Mouse (Mus musculus) erythroblast, adult 5-6 weeks (primary cell): ENCODE measurements around the gene Ccne1. TPM values are rescaled to one million over a fixed set of nuclear protein-coding genes. Genes with fewer than 3 reads are reported as not detected.

Experiments
- ATAC-seq: replicated peaks from 2 replicates; pipeline ENCODE4 v1.8.0; 2016; ENCODE audit warnings: moderate number of reproducible peaks, mild to moderate bottlenecking, moderate TSS enrichment, inconsistent platforms; ENCODE audit not compliant: poor library complexity, low FRiP score, severe bottlenecking
- total RNA-seq, 2 experiments: library from RNA; stranded (forward) in 1 of 2; stranded (reverse) in 1 of 2; fragments of 150-400 nt in 1 of 2; fragments of 200-764, 138-1000 nt in 1 of 2; gene quantifications; 2 replicates each; pipeline versions ENCODE4 v1.2.3 to v1.2.4; 2015 to 2017; ENCODE audit warnings: low replicate concordance in 2 of 2

The Ccne1 gene
- total RNA-seq, 2 experiments from 2014 or later = 18.8 to 65.5 TPM

DNA sequence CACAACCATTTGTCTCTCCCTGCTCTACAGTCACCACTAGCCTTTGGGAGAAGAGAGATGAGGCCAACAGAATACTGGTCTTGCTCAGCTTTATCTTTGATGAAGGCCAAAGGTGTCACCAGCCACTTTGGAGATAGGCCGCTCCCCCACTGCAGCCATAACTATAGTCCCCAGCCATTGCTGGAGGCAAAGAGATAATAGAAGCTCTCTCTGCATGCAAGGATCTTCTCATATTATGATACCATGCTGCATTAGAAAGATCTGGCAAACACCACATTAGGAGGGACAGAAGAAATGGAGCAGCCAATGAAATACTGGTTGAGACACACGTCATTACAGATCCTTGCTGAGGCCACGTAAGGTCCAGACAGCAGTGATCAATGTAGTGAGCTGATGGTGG, 2.0 kb downstream of the Ccne1 start:
- ATAC-seq = peak; percentile 67

DNA sequence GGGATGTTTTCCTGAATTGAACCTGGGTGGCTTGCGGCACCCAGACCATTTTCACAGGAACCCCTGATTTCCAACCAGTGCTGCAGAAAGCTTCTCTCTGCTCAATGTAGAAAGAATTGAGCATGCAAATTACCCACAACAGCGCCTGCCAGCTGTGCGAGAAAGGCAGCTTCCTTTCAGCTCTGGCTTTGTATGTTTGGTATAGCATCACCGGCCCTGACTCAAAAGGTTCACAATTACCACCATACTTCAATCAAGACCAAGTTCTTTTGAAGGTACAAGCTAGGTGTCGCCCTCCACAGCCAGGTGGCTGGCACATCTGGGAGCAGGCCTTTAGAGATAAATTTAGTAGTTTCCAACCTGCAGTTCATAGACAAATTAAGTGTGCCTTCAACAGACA, 3.2 kb downstream of the Ccne1 start:
- no peak for ATAC-seq

DNA sequence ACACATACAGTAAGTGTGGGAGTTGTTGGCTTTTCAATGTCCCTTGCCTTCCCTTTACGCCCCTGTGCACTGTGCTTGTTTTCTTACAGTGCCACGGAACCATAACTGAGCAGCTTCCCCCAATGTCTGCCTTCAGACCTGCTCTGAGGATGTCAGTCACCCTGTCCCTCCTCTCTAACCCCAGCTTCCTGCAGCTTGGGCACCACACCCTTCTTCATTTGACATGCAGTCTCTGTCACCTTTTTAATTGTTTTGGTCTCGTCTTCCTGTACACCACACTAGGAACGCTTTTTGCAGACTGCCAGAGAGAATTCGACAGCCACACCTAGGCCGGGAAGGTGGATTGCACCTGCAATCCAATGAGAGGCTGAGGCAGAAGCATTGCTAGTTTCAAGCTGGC, 13.0 kb downstream of the Ccne1 start:
- ATAC-seq = no peak

DNA sequence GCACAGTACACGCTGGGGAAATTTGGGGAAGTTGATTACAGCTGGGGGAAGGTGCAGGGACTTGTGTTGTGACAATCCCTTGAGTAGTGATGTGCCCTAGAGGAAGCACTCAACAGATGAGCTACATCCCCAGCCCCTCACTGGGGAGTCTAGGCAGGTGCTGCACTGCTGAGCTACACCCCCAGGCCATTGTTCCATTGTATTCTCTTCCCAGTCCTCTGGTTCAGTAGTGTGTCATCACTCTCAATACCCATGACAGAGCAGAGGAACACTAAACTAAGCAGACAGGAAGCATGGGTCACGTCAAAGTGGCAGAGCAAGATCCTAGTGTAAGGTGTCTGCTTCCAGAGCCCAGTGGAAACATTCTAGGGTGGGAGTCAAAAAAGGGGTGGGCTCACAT, 14.2 kb downstream of the Ccne1 start:
- no peak for ATAC-seq

DNA sequence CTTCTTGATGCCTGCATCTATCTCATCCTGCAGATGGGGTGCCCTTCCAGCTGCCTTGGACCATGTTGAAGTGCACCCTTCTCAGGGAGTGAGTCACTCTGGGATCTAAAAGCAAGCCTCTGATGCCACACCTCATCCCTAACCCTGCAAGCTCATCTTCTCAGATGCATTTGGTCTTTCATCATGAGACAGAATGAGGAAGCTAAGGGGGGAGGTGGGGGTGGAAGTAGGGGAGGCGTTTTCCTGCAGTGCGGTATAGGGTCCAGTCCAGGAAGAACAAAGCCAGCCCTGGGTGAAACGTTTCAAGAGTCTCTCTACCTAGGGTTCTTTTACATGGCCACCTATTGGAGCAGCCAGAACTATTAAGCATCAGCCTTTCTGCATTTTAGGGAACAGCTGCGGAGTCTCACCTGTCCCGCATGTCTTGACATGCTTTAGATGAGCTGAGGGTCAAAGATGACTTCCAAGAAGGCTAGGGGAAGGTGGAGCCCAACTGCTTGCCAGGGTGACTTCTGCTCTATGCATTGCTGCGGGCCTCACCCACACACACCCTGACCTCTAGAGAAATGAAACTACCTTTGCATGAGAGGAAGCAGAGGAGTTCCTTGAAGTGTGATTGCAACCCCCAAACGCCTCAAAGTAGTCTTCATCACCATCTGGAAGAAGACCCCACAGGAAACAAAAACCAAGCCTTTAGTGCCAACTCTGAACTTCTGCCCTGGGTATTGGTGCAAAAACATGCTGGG, 17.2 kb downstream of the Ccne1 start:
- no peak for ATAC-seq

DNA sequence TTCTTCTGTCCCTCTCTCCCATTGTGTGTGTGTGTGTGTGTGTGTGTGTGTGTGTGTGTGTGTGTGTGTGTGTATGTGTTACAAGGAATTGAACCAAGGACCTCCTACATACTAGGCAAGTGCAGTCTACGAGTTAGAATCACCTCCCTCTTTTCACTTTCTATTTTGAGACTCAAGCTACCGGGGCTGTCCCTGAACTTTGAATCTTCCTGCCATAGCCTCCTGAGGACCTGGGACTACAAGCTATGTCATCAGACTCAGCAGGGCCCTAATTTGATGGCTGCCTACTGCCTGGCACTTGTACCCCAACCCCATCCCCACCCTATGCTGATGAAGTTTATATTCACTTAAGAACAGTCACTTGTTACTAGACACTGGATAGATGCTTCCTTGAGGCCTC, 18.9 kb downstream of the Ccne1 start:
- no peak for ATAC-seq

DNA sequence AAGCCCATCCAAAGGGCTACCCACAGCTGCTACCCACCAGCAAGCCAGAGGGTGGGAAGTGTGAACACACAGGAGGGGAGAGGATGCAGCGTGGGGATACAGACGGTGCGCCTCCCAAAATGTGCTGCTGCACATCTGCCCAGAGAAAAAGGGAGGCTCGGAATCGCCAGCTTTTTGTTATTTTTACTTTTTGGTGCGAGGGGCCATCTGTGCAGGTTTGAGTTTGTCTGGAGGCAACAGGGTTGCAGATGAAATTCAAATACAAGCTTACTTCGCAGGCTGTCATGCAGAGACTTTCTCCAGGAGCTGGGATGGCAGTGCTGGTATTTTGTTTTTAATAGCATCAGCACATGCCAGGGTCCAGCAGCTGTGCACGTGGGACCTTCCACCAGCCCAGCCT, 19.5 kb downstream of the Ccne1 start:
- ATAC-seq = no peak

DNA sequence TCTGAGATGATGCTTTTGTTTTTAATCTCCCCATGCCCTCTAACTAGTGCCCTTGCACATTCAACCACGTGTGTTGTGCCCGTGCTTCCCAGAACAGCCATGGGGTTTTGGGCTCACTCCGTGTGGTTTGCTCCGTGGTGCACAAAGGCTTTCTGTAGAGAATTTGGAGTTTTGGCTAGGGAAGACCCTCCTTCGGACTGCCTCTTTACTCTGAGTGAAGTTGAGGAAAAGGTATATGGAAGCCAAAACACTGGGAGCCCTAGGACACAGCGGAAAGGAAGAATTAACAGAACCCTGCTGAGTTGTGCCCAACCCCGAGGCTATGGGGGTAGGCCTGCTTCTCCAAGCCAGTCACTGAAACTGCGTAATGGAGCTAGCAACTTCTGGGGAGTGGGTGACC, 20.9 kb downstream of the Ccne1 start:
- ATAC-seq = no peak

DNA sequence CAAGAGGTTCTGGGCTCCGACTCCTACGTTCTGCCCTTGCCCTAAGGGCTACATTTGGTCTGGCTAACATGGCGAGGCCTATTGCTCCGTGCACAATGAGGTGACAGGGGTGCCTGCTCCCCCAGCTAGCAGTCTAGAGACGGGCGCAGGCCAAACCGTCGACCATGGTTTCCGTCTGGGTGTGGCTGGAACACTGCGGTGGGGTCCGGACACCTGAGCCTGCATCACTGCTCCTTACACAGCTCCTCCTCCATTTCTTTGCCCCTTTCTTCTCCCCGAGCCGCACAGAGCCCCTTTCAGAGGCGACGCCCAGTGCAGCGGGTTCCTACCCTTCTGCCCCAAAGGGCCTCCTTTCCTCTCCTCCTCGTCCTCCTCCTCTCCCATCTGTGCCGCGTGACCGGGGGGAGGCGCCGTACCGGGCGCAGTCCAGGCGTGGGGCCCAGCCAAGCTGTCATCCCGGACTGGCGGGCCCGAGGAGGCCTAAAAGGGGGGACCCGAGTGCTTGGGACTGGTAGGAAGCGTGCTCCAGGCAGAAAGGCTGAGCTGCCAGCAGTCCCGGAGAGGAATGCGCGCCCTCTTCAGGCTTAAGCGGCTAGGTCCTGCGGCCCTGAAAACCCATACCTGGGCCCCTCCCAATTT, 21.6 kb downstream of the Ccne1 start:
- ATAC-seq = peak; percentile 10; the same call in 1 of the 2 replicates

DNA sequence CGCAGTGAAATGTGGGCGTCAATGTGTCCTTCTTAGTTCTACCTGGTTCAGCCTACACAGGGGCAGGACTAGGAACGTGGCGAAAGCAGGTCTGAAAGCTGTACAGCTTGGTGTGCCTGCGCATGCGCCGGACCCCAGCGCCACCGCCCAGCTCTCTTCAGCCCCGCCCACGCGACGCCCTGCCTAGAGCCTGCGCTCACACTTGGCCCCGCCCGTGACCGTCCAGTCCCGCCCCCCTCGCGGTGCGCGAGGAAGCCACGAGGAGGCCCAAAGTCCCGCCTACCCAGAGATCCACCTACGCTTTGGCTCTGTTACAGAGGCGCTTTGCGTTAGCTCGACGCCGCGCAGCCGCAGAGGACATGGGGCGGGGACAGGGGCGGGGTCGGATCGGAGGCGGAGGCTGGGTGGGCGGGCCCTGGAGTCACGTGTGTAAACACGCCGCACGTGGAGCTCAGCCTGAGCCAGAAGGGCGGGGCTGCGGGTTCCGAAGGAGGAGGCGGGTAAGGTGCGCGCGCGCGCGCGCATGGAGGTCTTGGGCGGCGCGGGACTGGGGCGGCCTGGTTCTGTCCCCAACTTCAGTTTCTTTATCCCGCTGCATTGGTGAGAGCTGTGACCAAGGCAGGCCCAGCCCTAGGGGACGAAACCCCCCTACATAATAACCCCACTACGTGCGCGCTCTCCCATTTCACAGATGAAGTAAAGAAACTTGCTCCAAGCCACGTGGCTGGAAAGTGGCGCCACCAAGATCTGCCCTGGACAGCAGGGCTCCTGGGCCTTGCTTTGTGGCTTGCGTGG, 22.4 kb downstream of the Ccne1 start:
- peak; percentile 96 for ATAC-seq

DNA sequence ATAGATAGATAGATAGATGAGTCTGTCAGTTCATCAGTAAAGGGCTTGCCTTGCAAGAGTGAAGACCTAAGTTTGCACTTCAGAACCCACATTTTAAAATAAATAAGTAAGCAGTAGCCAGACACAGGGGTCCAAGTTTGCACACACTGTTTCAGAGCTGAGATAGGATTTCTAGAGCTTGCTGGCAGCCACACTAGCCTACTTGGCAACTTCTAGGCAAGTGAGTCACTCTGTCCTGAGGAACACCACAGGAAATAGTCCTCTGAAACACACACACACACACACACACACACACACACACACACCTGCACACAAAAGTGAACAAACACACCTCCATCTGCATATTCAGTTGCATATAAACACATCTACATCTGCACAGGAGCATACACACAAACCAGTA, 24.4 kb downstream of the Ccne1 start:
- no peak for ATAC-seq

DNA sequence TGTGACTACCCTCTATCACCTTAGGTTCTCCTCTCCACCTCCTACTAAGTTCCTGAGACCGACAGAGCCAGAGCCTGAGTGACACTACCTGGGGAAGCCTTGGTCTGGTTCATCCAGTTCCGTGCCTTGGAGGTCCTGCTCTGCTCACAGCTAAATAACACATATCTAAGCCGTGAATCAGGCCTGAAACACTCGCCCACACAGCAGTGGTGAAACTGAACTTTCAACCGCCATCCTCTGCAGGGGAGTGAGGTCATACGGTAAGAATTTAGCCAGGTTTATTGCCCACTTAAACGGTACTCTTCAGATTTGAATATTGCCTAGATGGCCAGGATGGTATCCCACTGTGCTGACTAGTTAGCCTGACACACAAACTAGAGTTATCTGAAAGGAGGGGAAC, 30.1 kb downstream of the Ccne1 start:
- ATAC-seq = no peak

DNA sequence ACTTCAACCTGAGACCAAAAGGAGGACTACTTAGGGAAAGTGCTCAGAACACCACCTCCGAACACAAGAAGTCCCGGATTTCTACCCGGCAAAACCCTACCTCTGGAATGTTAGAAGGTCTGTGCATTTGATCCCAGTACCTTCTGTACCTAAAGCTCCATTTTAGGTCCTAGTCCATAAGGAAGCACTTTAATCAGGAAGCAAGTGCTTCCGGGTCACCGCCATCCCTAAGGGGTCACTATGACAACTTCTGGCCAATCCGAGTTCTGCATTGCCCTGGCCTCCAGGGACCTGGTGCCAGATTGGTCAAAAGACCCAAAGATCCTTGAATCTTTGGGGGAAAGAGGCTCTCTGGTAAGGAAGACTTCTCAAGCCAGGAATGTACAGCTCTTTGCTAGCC, 31.8 kb downstream of the Ccne1 start:
- no peak for ATAC-seq

DNA sequence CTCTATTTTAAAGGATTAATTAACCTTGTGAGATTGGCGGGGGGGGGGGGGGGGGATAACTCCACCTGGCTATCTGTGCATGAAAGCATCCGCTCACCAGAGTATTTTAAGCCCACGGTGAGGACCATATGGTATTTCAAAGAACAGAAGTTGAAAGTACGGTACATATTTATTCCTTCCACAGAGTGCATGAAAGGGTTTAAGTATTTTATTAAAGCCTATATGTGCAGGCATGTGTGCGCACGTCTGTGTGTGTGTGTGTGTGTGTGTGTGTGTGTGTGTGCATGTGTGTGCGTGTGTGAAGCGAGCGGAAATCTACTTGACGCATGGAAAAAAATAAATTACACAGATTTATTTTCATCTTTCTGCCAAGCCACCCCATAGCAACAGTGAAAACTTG, 32.4 kb downstream of the Ccne1 start:
- no peak for ATAC-seq

DNA sequence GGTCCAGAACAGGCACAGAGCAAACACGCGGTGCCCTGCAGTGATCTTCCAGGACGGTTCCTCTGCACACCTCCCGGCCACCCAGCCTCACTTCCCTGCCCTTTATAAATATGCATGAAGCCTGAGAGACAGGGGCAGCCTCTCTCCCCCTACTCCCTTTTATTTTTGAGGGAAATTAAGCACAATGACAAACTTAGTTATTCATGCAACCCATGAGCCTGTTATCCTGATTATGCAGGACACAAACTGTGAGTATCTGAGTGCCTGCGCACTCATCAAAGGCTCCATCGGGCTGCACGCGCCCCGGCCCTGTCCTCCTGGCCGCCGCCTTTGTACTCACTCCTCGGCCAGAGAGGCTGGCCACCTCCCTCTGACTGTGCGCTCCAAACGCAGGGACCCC, 32.8 kb downstream of the Ccne1 start:
- no peak for ATAC-seq

DNA sequence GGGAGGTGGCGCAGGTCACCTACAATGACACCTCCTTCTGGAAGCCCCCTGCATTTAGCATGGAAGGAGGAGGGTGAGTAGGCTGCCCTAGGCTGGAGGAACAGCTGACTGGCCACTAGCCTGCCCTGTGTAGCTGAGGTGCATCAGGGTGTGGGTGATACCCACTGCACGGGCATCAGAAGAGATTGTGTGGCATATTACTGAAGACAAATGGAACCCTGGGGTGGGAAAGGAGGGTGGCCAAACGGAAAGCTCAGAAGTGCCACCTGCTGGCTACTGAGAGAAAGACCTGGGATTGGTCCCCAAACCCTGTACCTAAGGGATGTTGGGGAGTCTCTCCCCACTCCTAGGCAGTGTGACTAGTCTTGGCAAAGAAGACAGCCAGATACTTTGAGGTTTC, 33.6 kb downstream of the Ccne1 start:
- ATAC-seq = peak; percentile 55

DNA sequence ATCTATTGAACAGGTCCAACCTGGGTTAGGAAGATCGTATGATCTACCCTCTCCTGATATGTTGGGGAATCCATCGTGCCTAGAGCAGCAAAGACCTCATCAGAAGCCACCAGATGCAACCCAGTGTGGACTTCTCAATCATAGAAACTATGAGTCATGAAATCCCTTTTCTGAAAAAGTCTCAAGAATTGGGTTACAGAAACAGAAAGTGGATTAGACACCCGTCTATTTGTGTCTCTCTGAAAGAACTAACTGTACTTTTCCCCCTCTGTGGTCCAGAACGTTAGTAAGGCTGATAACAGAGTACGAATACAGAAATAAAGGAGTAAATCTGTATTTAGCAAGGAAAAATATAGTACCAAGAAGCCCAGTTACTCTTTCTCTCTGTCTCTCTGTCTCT, 36.3 kb downstream of the Ccne1 start:
- ATAC-seq = no peak

DNA sequence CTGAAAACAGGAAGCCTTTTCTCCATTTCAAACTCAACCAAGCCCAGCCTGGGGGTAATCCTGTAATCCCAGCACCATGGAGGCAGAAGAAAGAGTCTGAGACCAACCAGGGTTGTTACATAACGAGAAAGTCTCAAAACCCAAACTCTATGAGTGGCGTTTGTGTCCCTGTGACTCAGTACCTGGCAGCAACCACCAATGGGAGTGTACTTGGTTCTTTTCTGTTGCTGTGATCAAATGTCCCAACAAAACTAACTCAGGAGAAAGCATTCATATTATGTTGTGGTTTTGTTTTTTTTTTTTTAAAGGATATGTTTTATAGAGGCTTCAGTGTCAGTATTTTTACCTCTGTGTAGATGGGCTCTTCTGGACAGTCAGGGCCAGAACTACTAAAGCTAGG, 36.7 kb downstream of the Ccne1 start:
- ATAC-seq = no peak

DNA sequence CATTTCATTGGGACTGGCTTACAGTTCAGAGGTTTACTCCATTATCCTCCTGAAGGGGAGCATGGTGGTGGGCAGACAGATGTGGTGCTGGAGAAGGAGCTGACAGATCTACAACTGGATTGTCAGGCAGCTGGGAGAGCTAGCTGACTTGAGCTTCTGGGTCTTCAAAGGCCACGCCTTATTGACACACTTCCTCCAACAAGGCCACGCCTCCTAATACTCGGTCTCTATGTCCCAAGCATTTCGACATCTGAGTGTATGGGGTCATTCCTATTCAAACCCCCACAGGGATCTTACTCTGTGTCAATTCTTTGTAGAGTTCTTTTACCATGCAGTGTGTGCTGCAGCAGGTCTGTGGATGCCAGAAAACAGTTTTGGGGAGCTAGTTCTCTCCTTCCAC, 42.9 kb downstream of the Ccne1 start:
- ATAC-seq = no peak

DNA sequence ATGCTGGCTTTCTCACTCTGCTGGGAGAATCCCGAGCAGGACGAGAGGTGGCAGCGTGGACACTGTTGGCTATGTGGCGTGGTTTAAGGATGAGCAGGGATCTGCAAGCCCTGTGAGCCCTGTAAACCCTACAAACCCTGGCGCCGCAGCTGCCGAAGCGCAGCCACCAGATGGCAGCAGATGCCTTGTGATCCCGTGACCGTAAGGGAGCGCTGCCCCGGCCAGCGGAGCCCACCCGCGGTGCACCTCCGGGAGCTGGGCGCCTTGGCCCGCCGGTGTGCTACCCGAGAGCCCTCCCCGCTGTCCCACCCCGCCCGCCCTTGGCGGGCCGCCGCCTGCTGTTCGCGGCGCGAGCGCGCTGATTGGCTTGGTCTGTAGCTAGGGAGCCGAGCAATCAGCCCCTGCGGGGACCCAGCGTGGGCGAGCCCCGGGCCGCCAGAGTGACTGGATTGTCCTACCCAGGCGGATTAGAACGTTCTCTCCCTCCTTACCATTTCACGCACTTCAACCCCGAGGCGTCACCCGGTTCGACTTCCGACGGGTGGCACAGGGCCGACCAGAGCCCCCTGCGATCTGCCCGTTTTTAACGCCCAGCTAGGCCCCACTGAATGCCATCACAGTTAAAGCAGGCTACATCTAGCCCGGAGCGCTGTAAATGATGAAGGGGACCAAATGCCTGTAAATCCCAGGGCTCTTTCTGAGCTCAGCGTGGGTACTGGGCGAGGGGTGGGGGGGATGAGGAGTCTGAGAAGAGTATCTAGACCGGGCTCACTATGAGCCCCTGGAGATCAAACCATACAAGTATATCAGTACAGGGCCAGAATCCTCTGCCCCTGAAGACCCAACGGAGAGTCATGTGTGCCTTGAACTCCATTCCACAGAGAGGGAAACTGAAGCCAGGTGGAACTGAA, 46.0 kb downstream of the Ccne1 start:
- ATAC-seq = peak; percentile 73; the same call in 1 of the 2 replicates
